Mouse (Mus musculus) midbrain, embryonic 11.5 days (tissue): ENCODE data around the gene Trafd1. TPM values are rescaled to one million over a fixed set of nuclear protein-coding genes. Genes with fewer than 3 reads are reported as not detected.
"Not testable (repeated sequence)": the region's sequence is repeated elsewhere in the genome, so short reads cannot be mapped to it uniquely, and the experiment has no call there.

Source experiments
- ATAC-seq: fragments of 200-750 bp; cut with Nextera tagmentation; 2 replicates; pipeline ENCODE4 v1.8.0; 2017; ENCODE audit warnings: moderate TSS enrichment, moderate library complexity; ENCODE audit not compliant: low FRiP score
- DNase-seq: peaks from one replicate; pipeline ENCODE4 v3.0.0; 2015; ENCODE audit warnings: low spot score; ENCODE audit errors: missing footprints
- H3K27ac ChIP-seq: fragments of 300-500 bp; sonication (generic); 2 replicates; pipeline ENCODE4 v1.5.1; 2014; ENCODE audit warnings: low read depth, low read length
- H3K27me3 ChIP-seq: fragments of 300-500 bp; sonication (generic); 2 replicates; pipeline ENCODE4 v1.6.1; 2014; ENCODE audit warnings: mild to moderate bottlenecking, low read length, moderate library complexity, mixed read lengths; ENCODE audit not compliant: control insufficient read depth, insufficient read depth
- H3K36me3 ChIP-seq: fragments of 300-500 bp; sonication (generic); 2 replicates; pipeline ENCODE4 v1.6.1; 2014; ENCODE audit warnings: mild to moderate bottlenecking, low read length, moderate library complexity, mixed read lengths; ENCODE audit not compliant: control insufficient read depth, insufficient read depth
- H3K4me1 ChIP-seq: fragments of 300-500 bp; sonication (generic); 2 replicates; pipeline ENCODE4 v1.6.1; 2014; ENCODE audit warnings: low read length; ENCODE audit not compliant: control insufficient read depth, insufficient read depth
- H3K4me2 ChIP-seq: fragments of 300-500 bp; sonication (generic); 2 replicates; pipeline ENCODE4 v1.6.1; 2014; ENCODE audit warnings: mild to moderate bottlenecking, moderate library complexity
- H3K4me3 ChIP-seq: fragments of 300-500 bp; sonication (generic); 2 replicates; pipeline ENCODE4 v1.5.1; 2014; ENCODE audit warnings: low read depth, low read length
- H3K9ac ChIP-seq: fragments of 300-500 bp; sonication (generic); 2 replicates; pipeline ENCODE4 v1.6.1; 2014; ENCODE audit warnings: low read length
- H3K9me3 ChIP-seq: fragments of 300-500 bp; sonication (generic); 2 replicates; pipeline ENCODE4 v1.6.1; 2016; ENCODE audit warnings: low read length; ENCODE audit not compliant: control insufficient read depth
- WGBS: fragments of 180-500 bp; shearing (Covaris S2); extraction: QIAGEN DNeasy Blood & Tissue Kit; methylation state at CpG from one replicate; pipeline ENCODE4 v1.1.7; 2014; 5-methylcytosine and 5-hydroxymethylcytosine counted together
- polyA plus RNA-seq: library from polyadenylated mRNA; unstranded; fragments of >200 nt; fragmentation: Nextera tagmentation; extraction: Ambion mirVana; gene quantifications from 2 replicates; pipeline ENCODE4 v1.2.1, GENCODE M21; 2014

Trafd1 gene
- polyA plus RNA-seq, 1 experiment from 2014 or later, result 87.5 TPM

DNA sequence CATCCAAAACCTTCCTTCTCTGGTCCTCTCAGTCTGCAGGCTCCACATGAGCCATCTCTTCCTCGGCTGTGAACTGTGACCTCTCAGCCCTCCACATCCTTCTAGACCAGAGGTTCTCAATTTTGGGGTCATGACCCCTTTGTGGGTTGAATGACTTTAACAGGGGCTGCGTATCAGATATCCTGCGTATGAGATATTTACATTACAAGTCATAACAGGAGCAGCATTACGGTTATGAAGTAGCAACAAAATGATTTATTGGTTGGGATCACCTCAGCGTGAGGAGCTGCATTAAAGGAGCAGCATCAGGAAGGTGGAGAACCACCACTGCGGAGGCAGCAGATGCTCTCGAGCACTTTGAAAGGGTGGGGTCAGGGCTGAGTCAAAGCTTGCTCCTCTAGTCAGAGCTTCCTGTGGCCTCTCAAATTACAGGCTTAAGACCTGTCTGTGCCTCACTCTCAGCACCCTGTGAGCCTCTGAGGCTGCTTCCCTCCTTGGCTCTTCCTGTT, 44.4 kb downstream of the Trafd1 start:
- DNase-seq (no peak), ATAC-seq (no peak)
- H3K9ac ChIP-seq, result no peak overlapping the region
- no peaks in the 10 kb centered on the region for H3K9me3 ChIP-seq
- no peak overlapping the region for H3K4me2 ChIP-seq
- no peak overlapping the region for H3K4me3 ChIP-seq
- 57% methylated on average over 7 of the region's 7 CpGs for whole genome bisulfite sequencing
- no peaks in the 10 kb centered on the region for H3K4me1 ChIP-seq
- H3K27ac ChIP-seq, result no peak overlapping the region
- H3K36me3 ChIP-seq, result peaks cover 29% of the 10 kb centered on the region
- H3K27me3 ChIP-seq, result no peaks in the 10 kb centered on the region

DNA sequence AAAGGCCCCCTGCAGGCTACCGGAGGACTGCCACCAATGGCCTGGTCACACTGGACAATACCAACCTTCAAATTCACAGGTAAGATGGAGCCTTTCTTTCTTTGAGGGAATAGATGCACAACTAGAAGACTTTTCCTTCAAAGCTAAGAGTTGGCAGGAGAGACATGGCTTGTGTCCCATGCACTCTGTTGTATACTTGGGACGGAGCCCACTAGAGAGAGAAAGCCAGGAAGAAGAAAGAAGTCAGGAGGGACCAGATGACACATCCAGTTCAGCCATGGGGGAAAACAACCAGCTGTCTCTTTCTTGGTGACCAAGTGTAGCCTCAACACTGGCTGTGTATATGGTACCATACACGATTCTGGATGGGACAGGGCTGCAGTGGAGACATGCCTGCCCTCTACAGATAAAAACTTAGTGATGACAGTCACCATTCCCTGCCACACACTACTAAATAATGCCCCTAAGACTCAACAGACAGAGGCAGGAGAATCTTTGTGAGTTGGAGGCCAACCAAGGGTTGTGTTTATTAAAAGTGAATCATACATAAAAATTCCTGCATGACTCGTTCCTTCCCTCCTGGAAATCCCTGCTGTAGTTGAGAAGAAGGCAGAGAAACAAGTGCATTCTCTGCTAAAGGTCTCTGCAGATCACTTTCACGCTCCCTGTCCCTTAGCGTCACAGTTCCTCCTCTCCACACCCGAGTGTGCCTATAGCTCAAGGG, 45.8 kb downstream of the Trafd1 start:
- H3K36me3 ChIP-seq, result peaks cover 29% of the 10 kb centered on the region
- H3K27ac ChIP-seq, result no peak overlapping the region
- ATAC-seq (no peak), DNase-seq (no peak)
- no peaks in the 10 kb centered on the region for H3K9me3 ChIP-seq
- no peaks in the 10 kb centered on the region for H3K27me3 ChIP-seq
- WGBS, result 92% methylated on average over 7 of the region's 7 CpGs
- H3K4me1 ChIP-seq, result no peaks in the 10 kb centered on the region
- H3K9ac ChIP-seq, result no peak overlapping the region
- H3K4me3 ChIP-seq, result no peak overlapping the region
- no peak overlapping the region for H3K4me2 ChIP-seq

DNA sequence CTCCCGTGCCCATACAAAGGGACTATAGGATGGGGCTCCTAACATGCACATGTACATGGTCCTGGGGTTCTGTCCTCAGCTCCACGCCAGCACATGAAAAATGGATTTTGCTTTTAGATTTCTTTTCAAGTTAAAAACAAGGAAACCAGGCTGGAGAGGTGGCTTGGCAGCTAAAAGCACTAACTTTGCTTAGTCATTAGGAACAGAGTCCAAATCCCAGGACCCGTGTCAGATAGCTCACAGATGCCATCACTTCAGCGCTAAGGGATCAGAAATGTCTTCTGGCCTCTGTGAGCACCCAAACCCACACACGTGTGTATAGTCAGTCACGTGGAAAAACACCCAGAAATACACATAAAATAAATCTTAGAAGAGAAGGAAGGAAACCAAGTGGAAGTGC, 48.7 kb downstream of the Trafd1 start:
- no peak overlapping the region for H3K27ac ChIP-seq
- ATAC-seq, result no peak
- H3K9me3 ChIP-seq, result no peaks in the 10 kb centered on the region
- H3K4me3 ChIP-seq, result no peak overlapping the region
- H3K9ac ChIP-seq, result no peak overlapping the region
- WGBS, result 92% methylated on average over 6 of the region's 6 CpGs
- no peak overlapping the region for H3K4me2 ChIP-seq
- peaks cover 23% of the 10 kb centered on the region for H3K36me3 ChIP-seq
- no peaks in the 10 kb centered on the region for H3K27me3 ChIP-seq
- no peaks in the 10 kb centered on the region for H3K4me1 ChIP-seq
- DNase-seq, result no peak

DNA sequence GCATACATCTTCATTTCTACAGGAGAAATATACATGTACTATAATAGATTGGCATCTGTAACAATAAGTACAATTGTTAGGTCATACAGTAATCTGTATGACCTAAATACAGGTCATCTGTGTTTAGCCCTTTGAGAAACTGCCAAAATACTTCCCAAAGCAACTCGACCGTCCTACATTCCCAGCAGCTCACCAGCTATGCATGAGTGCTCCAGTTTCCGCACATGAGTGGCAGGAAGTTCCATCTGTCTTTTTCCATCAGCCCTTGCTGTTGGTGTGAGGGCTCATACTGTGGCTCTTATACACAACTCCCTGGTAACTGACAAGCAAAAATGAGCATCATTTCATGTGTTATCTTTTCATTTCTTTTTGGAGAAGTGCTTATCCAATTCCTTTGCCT, 49.4 kb downstream of the Trafd1 start:
- Histone ChIP-seq H3K4me2 (no peak overlapping the region), H3K27ac (no peak overlapping the region), H3K9ac (no peak overlapping the region), H3K9me3 (no peaks in the 10 kb centered on the region), H3K36me3 (peaks cover 22% of the 10 kb centered on the region), H3K27me3 (no peaks in the 10 kb centered on the region), H3K4me3 (no peak overlapping the region), H3K4me1 (no peaks in the 10 kb centered on the region)
- no peak for DNase-seq
- ATAC-seq, result no peak
- 82% methylated on average over 3 of the region's 3 CpGs for WGBS

DNA sequence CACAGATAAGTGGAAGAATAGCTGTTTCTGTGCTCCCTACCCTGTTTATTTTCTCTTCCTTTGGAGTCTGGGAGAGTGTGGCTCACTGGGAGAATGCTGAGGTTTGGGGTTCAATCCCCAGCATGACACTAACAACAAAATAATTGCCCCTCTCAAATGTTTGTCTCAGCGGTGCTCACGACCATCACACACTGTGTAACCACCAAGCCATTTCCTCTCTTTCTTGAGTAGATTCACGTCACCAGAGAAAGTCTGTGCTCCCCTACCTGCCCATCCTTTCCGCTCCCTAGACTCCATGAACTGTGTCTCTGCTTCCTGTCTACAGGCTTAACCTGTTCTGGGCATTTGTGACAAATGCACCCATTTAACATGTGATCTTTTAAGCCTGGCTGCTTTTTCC, 50.0 kb downstream of the Trafd1 start:
- Histone ChIP-seq H3K9me3 (no peaks in the 10 kb centered on the region), H3K4me2 (no peak overlapping the region), H3K27me3 (no peaks in the 10 kb centered on the region), H3K4me3 (no peak overlapping the region), H3K9ac (no peak overlapping the region), H3K36me3 (peaks cover 22% of the 10 kb centered on the region), H3K4me1 (no peaks in the 10 kb centered on the region), H3K27ac (no peak overlapping the region)
- WGBS, result 94% methylated on average over 4 of the region's 4 CpGs
- DNase-seq (no peak), ATAC-seq (no peak)

DNA sequence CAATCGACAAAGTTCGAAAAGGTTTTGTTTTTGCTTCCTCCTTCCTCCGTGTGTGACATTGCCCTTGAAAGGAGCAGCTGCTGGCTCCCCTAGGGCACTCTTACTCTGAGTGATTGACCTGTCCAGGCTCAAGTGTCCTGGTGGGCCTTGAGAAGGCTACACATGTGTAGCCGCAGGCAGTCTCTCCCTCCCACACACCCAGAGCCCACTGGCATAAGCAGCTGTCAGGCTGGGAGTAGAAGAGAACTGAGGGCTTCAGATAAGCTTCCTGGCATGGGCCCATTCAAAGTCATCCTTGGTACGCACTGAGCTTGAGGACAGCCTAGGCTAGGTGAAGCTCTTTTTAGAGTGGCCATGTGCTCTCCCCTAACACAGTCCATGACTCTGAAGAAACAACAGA, 51.0 kb downstream of the Trafd1 start:
- Histone ChIP-seq H3K27me3 (no peaks in the 10 kb centered on the region), H3K36me3 (peaks cover 23% of the 10 kb centered on the region), H3K27ac (no peak overlapping the region), H3K9ac (no peak overlapping the region), H3K4me3 (no peak overlapping the region), H3K4me1 (no peaks in the 10 kb centered on the region), H3K9me3 (no peaks in the 10 kb centered on the region), H3K4me2 (no peak overlapping the region)
- no peak for ATAC-seq
- no peak for DNase-seq
- 96% methylated on average over 5 of the region's 5 CpGs for WGBS

DNA sequence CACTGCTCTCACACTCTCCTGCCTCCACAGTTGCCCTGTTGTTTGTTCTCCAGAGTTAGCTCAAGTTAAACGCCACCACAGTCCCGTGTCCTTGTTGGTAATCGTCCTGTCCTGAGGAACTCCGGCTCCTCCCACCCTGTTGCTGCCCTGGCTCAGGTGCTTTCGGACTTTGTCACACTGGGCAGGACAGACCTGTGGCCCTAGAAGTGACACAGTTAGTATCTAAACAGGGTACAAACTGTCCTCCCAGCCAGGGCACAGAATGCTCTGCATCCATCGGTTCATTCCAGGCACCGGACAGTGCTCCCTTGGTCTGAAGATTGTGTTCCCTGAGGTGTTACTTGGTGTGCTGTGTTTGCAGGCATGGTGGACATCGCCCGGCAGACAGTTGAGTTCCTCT, 51.5 kb downstream of the Trafd1 start:
- Histone ChIP-seq H3K4me2 (no peak overlapping the region), H3K4me1 (no peaks in the 10 kb centered on the region), H3K9me3 (no peaks in the 10 kb centered on the region), H3K4me3 (no peak overlapping the region), H3K27ac (no peak overlapping the region), H3K36me3 (peaks cover 20% of the 10 kb centered on the region), H3K9ac (no peak overlapping the region), H3K27me3 (no peaks in the 10 kb centered on the region)
- WGBS, result 89% methylated on average over 9 of the region's 9 CpGs
- DNase-seq (no peak), ATAC-seq (no peak)

DNA sequence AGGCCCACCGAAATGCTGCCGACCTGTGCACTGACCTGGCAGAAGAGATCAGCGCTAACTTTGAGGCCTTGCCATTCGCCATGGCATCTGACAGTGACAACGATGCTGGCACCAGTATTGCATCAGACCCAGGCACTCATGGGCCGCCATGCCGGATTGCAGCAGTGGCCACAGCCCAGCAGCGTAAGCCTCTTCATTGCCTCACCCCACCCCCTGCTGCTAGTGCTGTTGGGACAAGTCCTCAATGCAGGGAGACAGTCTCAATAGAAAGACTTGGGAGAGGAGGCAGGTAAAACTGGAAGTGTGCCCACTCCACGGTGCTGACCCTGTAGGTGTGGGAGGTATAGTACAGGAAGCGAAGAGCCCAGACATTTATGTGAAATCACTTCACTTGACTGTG, 53.7 kb downstream of the Trafd1 start:
- WGBS, result 98% methylated on average over 10 of the region's 10 CpGs
- Histone ChIP-seq H3K9me3 (no peaks in the 10 kb centered on the region), H3K27ac (no peak overlapping the region), H3K4me2 (no peak overlapping the region), H3K36me3 (peaks cover 14% of the 10 kb centered on the region), H3K27me3 (no peaks in the 10 kb centered on the region), H3K4me3 (no peak overlapping the region), H3K9ac (no peak overlapping the region), H3K4me1 (no peaks in the 10 kb centered on the region)
- DNase-seq (no peak), ATAC-seq (no peak)

DNA sequence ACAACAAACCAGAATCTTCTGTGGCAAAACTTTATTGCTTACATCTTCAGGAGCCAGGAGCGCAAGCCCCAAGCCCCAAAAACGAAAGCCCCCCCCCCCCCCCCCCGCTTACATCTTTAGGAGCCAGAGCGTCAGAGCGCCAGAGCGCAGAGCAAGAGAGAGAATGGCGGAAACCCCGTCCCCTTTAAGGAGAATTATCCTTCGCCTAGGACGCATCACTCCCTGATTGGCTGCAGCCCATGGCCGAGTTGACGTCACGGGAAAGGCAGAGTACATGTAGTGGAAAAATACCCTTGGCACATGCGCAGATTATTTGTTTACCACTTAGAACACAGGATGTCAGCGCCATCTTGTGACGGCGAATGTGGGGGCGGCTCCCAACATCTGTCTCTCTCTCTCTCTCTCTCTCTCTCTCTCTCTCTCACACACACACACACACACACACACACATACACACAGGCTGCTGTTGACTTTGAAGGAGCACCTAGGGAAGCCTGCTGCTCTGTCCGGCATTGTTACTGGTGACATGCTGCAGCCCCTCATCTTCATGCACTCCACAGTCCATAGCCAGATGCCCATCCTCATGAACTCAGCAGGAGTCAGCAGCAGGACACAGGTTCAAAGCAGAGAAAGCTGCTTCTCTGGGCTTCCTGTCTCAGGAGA, 55.1 kb downstream of the Trafd1 start:
- not testable (repeated sequence) for H3K27me3 ChIP-seq, ATAC-seq, H3K27ac ChIP-seq, H3K4me1 ChIP-seq, DNase-seq, H3K9me3 ChIP-seq
- 0 out of 2 replicates have a peak overlapping the region, but pooled peaks have one; percentile 16 for H3K9ac ChIP-seq
- H3K4me2 ChIP-seq, result peak overlapping the region; percentile 17; the same call in 1 of the 2 replicates
- peak overlapping the region; percentile 2; the same call in 1 of the 2 replicates for H3K4me3 ChIP-seq
- H3K36me3 ChIP-seq, result peaks cover 17% of the 10 kb centered on the region
- WGBS, result 76% methylated on average over 6 of the region's 19 CpGs
